Mouse (Mus musculus): ENCODE data around the gene Nfyc.

DNA sequence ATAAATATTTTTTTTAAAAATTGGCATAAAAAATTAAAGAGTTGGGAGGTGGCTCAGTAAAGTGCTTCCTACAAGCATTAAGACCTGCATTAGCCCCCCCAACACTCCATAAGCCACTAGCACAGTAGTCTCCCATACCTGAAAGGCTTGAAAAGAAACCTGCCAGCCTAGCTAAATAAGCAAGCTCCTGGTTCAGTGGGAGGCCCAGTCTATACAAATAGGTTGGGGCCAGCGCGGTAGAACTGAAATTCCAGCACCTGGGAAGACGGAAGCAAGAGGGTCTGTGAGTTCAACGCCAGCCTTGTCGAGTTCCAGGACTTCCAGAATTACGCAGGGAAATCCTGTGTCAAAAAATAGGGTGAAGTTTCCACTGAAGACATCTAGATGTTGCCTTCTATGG, 5.0 kb downstream of the Nfyc start:
- TF ChIP-seq CTCF (IDR thresholded peaks at IDR 0.05; ENCODE audit: low read depth) = no peak
- no peak for TF ChIP-seq EP300 (optimal IDR thresholded peaks at IDR 0.05)

Data from stomach, postnatal 0 days (tissue).